Mouse (Mus musculus) heart, embryonic 15.5 days (tissue): ENCODE measurements around the gene Nap1l1. TPM values are rescaled to one million over a fixed set of nuclear protein-coding genes. Genes with fewer than 3 reads are reported as not detected.
A peak's percentile ranks its signal among the peaks of the same experiment; 100 is the strongest.
"Not testable (repeated sequence)": the region's sequence is repeated elsewhere in the genome, so short reads cannot be mapped to it uniquely, and the experiment has no call there.

Source experiments
- ATAC-seq: fragments of 200-750 bp; cut with Nextera tagmentation; replicated peaks from 2 replicates; pipeline ENCODE4 v1.8.0; 2017; ENCODE audit warnings: low read depth, moderate TSS enrichment; ENCODE audit not compliant: insufficient number of reproducible peaks, insufficient read depth, low FRiP score
- H3K27ac ChIP-seq: fragments of 300-500 bp; sonication (generic); 2 replicates; pipeline ENCODE4 v1.5.1; 2015; ENCODE audit warnings: mild to moderate bottlenecking, inconsistent platforms
- H3K27me3 ChIP-seq: fragments of 300-500 bp; sonication (generic); 2 replicates; pipeline ENCODE4 v1.6.1; 2015; ENCODE audit warnings: inconsistent platforms
- H3K36me3 ChIP-seq: fragments of 300-500 bp; sonication (generic); 2 replicates; pipeline ENCODE4 v1.6.1; 2015; ENCODE audit warnings: mild to moderate bottlenecking, inconsistent platforms
- H3K4me1 ChIP-seq: fragments of 300-500 bp; sonication (generic); replicated peaks from 2 replicates; pipeline ENCODE4 v1.6.1; 2015; ENCODE audit warnings: inconsistent platforms
- H3K4me2 ChIP-seq: fragments of 300-500 bp; sonication (generic); 2 replicates; pipeline ENCODE4 v1.6.1; 2015; ENCODE audit warnings: inconsistent platforms, mild to moderate bottlenecking, moderate library complexity
- H3K4me3 ChIP-seq: fragments of 300-500 bp; sonication (generic); 2 replicates; pipeline ENCODE4 v1.5.1; 2015; ENCODE audit warnings: mild to moderate bottlenecking, inconsistent platforms
- H3K9ac ChIP-seq: fragments of 300-500 bp; sonication (generic); 2 replicates; pipeline ENCODE4 v1.6.1; 2015; ENCODE audit warnings: mild to moderate bottlenecking, inconsistent platforms
- H3K9me3 ChIP-seq: fragments of 300-500 bp; sonication (generic); replicated peaks from 2 replicates; pipeline ENCODE4 v1.6.1; 2016; ENCODE audit warnings: inconsistent platforms
- WGBS: fragments of 180-500 bp; shearing (Covaris S2); methylation state at CpG from one replicate; pipeline ENCODE4 v1.1.7; 2015; ENCODE audit warnings: mixed read lengths; 5-methylcytosine and 5-hydroxymethylcytosine counted together
- polyA plus RNA-seq: library from polyadenylated mRNA; unstranded; fragments of >200 nt; fragmentation: Nextera tagmentation; extraction: Ambion mirVana; gene quantifications from 2 replicates; pipeline ENCODE4 v1.2.1, GENCODE M21; 2015

The Nap1l1 gene
- 110 TPM in 2 replicates for polyA plus RNA-seq

- Histone ChIP-seq H3K4me3 (peak within 1 kb of the TSS; percentile 81), H3K4me1 (peaks cover 17% of the 10 kb centered on the region), H3K27me3 (no peaks in the 10 kb centered on the region), H3K9ac (peak within 1 kb of the TSS; percentile 87), H3K9me3 (no peaks in the 10 kb centered on the region), H3K4me2 (peak within 1 kb of the TSS; percentile 90), H3K36me3 (no peaks in the 10 kb centered on the region), H3K27ac (peak within 1 kb of the TSS; percentile 89)
- peak; percentile 99 for ATAC-seq
- 2% methylated on average over 77 of the region's 80 CpGs for WGBS
Observed at GRCm38 (mm10) chr10:111472686-111473510, at the start of gene Nap1l1. Nap1l1 (plus strand) TSS chr10:111473223.

- 79% methylated on average over 1 of the region's 1 CpGs for WGBS
- H3K4me3 ChIP-seq: no peak overlapping the region
- no peaks in the 10 kb centered on the region for H3K27me3 ChIP-seq
- H3K9me3 ChIP-seq: no peaks in the 10 kb centered on the region
- H3K4me1 ChIP-seq: peaks cover 11% of the 10 kb centered on the region
- H3K4me2 ChIP-seq: no peak overlapping the region
- ATAC-seq: no peak
- no peak overlapping the region for H3K27ac ChIP-seq
- H3K9ac ChIP-seq: no peak overlapping the region
- H3K36me3 ChIP-seq: no peaks in the 10 kb centered on the region
Observed at GRCm38 (mm10) chr10:111426491-111426890, 46.5 kb upstream of the Nap1l1 start.

- Histone ChIP-seq H3K27ac (no peak overlapping the region), H3K27me3 (no peaks in the 10 kb centered on the region), H3K36me3 (no peaks in the 10 kb centered on the region), H3K4me2 (no peak overlapping the region), H3K9me3 (no peaks in the 10 kb centered on the region), H3K4me3 (no peak overlapping the region), H3K4me1 (no peaks in the 10 kb centered on the region), H3K9ac (no peak overlapping the region)
- WGBS: 83% methylated on average over 3 of the region's 3 CpGs
- ATAC-seq: no peak
Observed at GRCm38 (mm10) chr10:111433502-111433901, 39.5 kb upstream of the Nap1l1 start.

GRCm38 (mm10) chr10:111441034-111441440, 32.0 kb upstream of the Nap1l1 start:
- H3K4me1 ChIP-seq: peaks cover 6% of the 10 kb centered on the region; the same call in 1 of the 2 replicates
- no peaks in the 10 kb centered on the region for H3K9me3 ChIP-seq
- no peak overlapping the region for H3K9ac ChIP-seq
- H3K4me3 ChIP-seq: no peak overlapping the region
- no peak overlapping the region for H3K4me2 ChIP-seq
- 0 out of 2 replicates have a peak, but pooled peaks have one; percentile 18 for ATAC-seq
- no peaks in the 10 kb centered on the region for H3K36me3 ChIP-seq
- H3K27ac ChIP-seq: no peak overlapping the region
- H3K27me3 ChIP-seq: no peaks in the 10 kb centered on the region
- WGBS: 38% methylated on average over 3 of the region's 3 CpGs

- H3K9me3 ChIP-seq: no peaks in the 10 kb centered on the region
- no peak overlapping the region for H3K9ac ChIP-seq
- H3K4me1 ChIP-seq: peaks cover 6% of the 10 kb centered on the region; the same call in 1 of the 2 replicates
- H3K27me3 ChIP-seq: no peaks in the 10 kb centered on the region
- no peaks in the 10 kb centered on the region for H3K36me3 ChIP-seq
- 51% methylated on average over 9 of the region's 9 CpGs for WGBS
- H3K27ac ChIP-seq: no peak overlapping the region
- H3K4me2 ChIP-seq: no peak overlapping the region
- 0 out of 2 replicates have a peak, but pooled peaks have one; percentile 58 for ATAC-seq
- no peak overlapping the region for H3K4me3 ChIP-seq
Observed at GRCm38 (mm10) chr10:111444199-111444598, 28.8 kb upstream of the Nap1l1 start.

GRCm38 (mm10) chr10:111445939-111446671, 26.9 kb upstream of the Nap1l1 start:
- no peak overlapping the region for H3K4me3 ChIP-seq
- 29% methylated on average over 9 of the region's 9 CpGs for WGBS
- H3K27me3 ChIP-seq: no peaks in the 10 kb centered on the region
- H3K36me3 ChIP-seq: no peaks in the 10 kb centered on the region
- H3K4me2 ChIP-seq: no peak overlapping the region
- no peak for ATAC-seq
- peaks cover 5% of the 10 kb centered on the region; the same call in 1 of the 2 replicates for H3K4me1 ChIP-seq
- no peak overlapping the region for H3K9ac ChIP-seq
- H3K27ac ChIP-seq: no peak overlapping the region
- no peaks in the 10 kb centered on the region for H3K9me3 ChIP-seq

GRCm38 (mm10) chr10:111446672-111447008, 26.4 kb upstream of the Nap1l1 start:
- H3K9ac ChIP-seq, H3K27ac ChIP-seq, H3K36me3 ChIP-seq, ATAC-seq, H3K27me3 ChIP-seq, H3K9me3 ChIP-seq, H3K4me3 ChIP-seq, H3K4me1 ChIP-seq, H3K4me2 ChIP-seq: not testable (repeated sequence)
- 91% methylated on average over 3 of the region's 3 CpGs for WGBS

- not testable (repeated sequence) for H3K9ac ChIP-seq, ATAC-seq, H3K36me3 ChIP-seq, H3K9me3 ChIP-seq, H3K4me2 ChIP-seq, H3K27me3 ChIP-seq, H3K4me3 ChIP-seq, H3K27ac ChIP-seq, H3K4me1 ChIP-seq
- 60% methylated on average over 5 of the region's 5 CpGs for WGBS
Observed at GRCm38 (mm10) chr10:111449662-111450061, 23.4 kb upstream of the Nap1l1 start.

- no peak overlapping the region for H3K9ac ChIP-seq
- no peak overlapping the region for H3K4me2 ChIP-seq
- no peaks in the 10 kb centered on the region for H3K9me3 ChIP-seq
- 45% methylated on average over 1 of the region's 1 CpGs for WGBS
- no peaks in the 10 kb centered on the region for H3K4me1 ChIP-seq
- H3K36me3 ChIP-seq: no peaks in the 10 kb centered on the region
- H3K27me3 ChIP-seq: no peaks in the 10 kb centered on the region
- H3K27ac ChIP-seq: no peak overlapping the region
- no peak for ATAC-seq
- H3K4me3 ChIP-seq: no peak overlapping the region
Observed at GRCm38 (mm10) chr10:111451683-111452322, 21.2 kb upstream of the Nap1l1 start.

- H3K27me3 ChIP-seq: no peaks in the 10 kb centered on the region
- H3K4me3 ChIP-seq: no peak overlapping the region
- H3K4me2 ChIP-seq: no peak overlapping the region
- H3K9ac ChIP-seq: no peak overlapping the region
- no peaks in the 10 kb centered on the region for H3K9me3 ChIP-seq
- no peaks in the 10 kb centered on the region for H3K36me3 ChIP-seq
- WGBS: 82% methylated on average over 11 of the region's 11 CpGs
- ATAC-seq: no peak
- H3K27ac ChIP-seq: no peak overlapping the region
- no peaks in the 10 kb centered on the region for H3K4me1 ChIP-seq
Observed at GRCm38 (mm10) chr10:111452426-111452825, 20.6 kb upstream of the Nap1l1 start.

GRCm38 (mm10) chr10:111454698-111455308, 18.2 kb upstream of the Nap1l1 start:
- 58% methylated on average over 8 of the region's 8 CpGs for WGBS
- Histone ChIP-seq H3K36me3 (no peaks in the 10 kb centered on the region), H3K9ac (no peak overlapping the region), H3K4me1 (no peaks in the 10 kb centered on the region), H3K27ac (no peak overlapping the region), H3K4me2 (no peak overlapping the region), H3K27me3 (no peaks in the 10 kb centered on the region), H3K4me3 (no peak overlapping the region), H3K9me3 (no peaks in the 10 kb centered on the region)
- ATAC-seq: no peak
